Mouse (Mus musculus): ENCODE data around the gene 5031439G07Rik.
A peak's percentile ranks its signal among the peaks of the same experiment; 100 is the strongest.

Gene 5031439G07Rik

DNA sequence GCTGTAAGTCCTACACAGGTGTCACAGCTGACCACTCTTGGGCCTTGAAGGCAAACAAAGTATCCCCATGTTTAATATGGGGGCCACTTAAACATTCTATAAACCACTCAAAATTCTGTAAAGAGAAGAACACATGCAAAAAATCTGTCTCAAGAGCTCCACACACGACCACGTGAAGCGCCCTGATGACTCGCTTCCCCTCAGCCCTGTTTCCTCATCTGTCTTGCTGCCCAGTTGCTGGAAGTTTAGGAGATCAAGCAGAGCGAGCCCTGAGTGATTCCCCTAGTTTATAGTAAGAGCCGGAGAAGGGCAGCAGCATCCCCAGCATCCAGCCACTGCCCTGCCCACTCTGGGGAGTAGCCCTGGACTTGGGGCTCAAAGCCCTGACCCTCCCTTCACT is 28.5 kb downstream of the 5031439G07Rik start:
- DNase-seq (ENCODE audit: extremely low read depth, insufficient read length, low spot score): no peak

DNA sequence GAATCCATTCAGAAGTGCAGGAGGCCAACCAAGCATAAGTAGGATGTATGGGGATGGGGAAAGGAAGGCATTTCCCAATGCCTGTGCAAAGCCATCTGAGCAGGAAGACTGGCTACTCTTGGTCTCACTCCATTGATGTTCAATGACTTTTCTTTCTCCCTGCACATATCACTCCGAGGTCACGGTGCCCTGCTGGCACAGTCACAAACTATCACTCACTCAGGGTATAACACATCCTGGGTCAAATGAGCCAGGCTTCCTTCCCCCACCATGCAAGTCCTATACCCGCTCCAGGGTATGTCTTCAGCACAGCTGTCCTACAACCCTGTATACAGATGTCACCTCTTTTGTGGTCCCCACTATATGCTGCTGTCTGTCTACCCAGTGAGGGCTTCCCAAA is 30.0 kb downstream of the 5031439G07Rik start:
- no peak for DNase-seq (ENCODE audit: extremely low read depth, insufficient read length, low spot score)

DNA sequence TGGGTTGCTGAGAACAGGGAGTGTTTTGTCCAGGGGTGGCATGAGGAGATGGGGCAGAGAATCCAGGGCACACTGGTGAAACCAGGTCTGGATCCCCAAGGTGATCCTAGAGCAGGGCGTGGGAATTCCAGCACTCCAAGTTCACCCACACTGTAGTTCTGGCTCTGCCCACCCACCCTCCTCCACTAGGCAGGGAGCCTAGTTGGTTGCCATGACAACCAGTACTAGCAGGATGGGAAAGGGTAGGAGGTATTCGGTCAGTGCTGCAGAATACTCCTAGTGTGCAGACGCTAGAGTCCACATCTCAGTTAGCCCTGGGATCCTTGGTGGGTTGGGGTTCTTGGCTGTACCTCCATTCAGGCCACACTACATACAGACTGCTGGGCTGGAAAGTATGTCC is 30.5 kb downstream of the 5031439G07Rik start:
- no peak for DNase-seq (ENCODE audit: extremely low read depth, insufficient read length, low spot score)

DNA sequence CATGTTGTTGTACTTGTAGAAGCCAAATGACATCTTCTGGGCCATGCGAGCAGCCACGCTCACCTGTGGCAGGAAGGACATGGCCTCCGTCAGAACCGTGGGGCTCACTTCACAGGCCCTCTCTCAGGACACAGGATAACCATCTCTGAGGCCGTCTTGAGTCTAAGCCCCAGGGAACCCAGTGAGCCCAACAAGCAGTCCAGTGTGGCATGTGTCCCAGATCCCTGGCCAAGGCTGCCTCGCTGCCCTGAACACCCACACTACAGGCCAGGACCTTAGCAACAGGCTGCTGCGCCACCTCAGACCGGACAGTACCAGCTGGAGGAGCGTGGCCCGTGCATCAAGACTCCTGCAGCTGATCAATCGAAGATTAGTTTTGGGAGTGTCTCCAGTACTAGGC is 35.1 kb downstream of the 5031439G07Rik start:
- DNase-seq (ENCODE audit: extremely low read depth, insufficient read length, low spot score): no peak

DNA sequence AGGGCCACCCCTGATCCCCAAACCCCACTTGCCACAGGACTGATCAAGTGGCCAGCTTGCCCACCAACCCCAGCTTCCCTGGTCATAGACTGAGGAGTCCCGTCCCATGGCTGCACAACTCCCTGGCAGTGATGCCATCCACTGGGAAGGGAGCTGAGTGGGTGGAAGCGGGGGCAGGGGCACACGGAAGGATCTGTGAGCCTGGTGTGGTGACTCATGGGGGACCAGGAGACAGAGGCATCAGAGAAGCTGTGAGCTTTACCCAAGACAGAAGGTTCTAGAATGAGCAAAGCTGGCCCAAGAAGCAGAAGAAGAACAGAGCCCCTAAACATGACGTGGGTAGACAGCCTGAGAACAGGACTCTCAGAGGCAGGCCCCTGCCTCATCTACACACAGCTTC is 38.3 kb downstream of the 5031439G07Rik start:
- DNase-seq (ENCODE audit: extremely low read depth, insufficient read length, low spot score): no peak

DNA sequence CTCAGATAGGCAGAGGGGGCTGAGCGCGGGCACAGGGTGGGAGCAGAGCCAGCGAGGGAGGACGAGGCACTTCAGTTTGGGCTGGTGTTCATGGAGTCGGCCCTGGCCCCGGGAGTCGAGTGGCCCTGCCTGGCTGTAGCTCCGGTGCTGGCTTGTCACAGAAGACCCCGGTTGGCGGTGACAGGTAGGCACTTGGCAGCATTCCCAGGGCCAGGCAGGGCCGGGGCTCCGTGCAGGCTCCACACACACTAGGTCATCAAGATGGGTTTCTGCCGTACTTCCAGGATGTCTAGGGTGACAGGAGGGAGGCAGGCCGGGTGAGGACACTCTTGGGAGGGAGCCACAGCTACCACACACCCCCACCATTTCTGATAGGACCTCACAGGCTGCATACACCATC is 39.4 kb downstream of the 5031439G07Rik start:
- no peak for DNase-seq (ENCODE audit: extremely low read depth, insufficient read length, low spot score)

DNA sequence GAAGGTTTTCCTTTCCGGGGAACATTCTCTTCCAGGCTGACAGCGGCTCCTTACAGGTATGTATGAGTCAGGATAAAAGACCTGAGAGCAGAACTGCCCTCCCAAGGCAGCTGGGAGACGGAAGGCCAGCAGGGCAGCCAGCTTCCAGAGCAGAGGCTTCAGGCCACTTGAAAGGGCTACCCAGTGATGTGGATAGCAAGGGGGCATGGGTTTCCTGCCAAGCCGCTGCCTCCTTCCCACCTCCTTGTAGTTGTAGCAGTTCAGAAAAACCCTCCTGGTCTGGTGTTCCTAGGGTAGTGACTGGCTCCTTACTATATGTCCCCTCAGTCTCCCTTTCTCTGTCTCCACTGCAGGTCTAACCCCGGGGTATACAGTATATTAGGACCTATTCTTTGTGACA is 44.0 kb downstream of the 5031439G07Rik start:
- DNase-seq (ENCODE audit: extremely low read depth, insufficient read length, low spot score): no peak

DNA sequence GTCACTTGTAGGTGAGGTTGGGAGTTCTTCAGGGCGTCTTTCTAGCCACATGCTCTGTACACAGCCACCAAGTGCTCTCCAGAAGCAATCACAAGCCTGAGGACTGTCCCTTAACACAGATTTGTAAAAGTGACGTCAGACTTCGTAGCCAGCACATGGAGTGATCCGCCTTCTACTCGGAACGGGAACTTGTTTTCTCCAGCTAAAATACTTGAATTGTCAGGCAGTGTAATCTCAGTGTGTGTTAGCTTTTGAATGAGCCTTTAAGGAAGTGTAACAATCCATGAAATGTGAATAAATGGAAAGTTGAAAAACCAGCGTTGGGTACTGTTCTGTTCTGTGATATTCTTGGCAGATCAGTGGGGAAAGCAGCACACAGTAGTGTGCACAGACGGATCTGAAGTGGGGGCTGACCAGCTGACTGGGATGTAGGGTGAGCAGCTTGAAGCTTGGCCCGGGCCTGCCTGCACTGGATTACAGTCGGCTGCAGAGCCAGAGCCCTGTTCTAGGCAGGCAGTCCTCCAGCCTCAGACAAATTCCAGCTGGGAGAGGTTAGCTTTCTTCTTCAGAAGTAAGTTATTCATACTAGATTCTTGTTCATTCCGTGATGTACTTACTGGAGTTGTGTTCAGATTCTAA is 45.6 kb downstream of the 5031439G07Rik start:
- DNase-seq (ENCODE audit: extremely low read depth, insufficient read length, low spot score): no peak

DNA sequence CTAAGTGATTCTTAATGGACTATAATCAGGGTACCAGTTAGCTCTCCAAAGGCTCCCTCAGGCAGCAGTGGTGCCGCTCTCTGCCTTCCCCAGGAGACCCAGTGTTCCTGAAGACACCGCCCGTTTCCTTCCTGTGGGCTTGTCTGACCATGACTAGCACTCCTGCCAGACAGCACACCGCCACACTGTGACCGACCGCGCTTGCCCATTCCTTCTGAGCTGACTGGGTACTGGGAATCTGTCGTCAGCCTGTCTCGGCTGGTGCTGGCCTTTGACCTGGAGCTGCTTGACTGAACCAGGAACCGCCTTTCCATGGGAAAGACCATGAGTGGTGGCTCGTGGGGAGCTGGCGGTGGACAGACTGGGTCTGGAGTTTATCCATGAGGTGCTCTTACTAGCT is 48.2 kb downstream of the 5031439G07Rik start:
- no peak for DNase-seq (ENCODE audit: extremely low read depth, insufficient read length, low spot score)

DNA sequence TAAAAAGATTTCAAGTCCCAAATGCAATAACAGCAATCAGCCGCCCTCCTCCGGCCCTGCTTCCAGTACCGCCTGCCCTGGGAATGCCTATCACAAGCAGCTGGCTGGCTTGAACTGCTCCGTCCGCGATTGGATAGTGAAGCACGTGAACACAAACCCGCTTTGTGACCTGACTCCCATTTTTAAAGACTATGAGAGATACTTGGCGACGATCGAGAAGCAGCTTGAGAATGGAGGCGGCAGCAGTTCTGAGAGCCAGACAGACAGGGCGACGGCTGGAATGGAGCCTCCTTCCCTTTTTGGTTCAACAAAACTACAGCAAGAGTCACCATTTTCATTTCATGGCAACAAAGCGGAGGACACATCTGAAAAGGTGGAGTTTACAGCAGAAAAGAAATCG is 53.5 kb downstream of the 5031439G07Rik start:
- no peak for DNase-seq (ENCODE audit: extremely low read depth, insufficient read length, low spot score)

DNA sequence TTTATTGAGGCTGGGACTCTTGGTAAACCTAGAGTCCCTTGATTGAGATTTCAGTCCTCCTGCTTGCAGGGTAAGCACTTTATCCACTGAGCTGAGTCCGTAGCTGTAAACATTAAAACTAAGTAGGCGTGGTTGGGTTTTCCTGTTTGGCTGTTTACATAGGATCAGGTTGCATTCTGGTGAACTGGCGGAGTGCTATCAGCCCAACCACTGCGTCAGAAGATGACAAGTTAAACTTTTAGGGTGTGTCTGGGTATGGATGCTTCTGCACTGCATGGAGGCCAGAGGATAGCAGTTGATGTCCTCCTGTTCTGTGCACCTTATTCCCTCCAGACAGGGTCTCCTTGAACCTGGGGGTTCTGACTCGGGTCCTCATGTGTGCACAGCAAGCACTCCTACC is 56.0 kb downstream of the 5031439G07Rik start:
- DNase-seq (ENCODE audit: extremely low read depth, insufficient read length, low spot score): no peak

DNA sequence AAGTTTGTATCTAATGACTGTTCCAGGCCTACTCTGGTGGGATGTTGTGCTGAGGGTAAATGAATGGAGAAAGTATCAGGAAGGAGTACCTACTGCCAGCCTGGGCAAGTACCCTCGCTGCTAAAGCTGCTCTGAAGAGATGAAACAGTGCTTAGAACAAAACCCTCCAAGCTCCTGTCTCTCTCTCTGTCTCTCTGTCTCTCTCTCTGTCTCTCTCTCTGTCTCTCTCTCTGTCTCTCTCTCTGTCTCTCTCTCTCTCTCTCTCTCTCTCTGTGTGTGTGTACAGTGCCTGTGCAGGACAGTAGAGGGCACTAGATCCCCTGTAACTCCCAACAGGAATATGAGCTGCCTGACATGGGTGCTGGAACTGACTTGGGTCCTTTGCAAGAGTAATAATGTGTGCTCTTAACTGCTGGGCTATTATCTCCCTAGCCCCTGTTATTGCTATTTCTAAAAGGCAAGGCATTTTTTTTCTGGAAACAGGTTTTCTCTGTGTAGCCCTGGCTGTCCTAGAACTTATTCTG is 62.8 kb downstream of the 5031439G07Rik start:
- DNase-seq (ENCODE audit: extremely low read depth, insufficient read length, low spot score): peak; percentile 54

DNA sequence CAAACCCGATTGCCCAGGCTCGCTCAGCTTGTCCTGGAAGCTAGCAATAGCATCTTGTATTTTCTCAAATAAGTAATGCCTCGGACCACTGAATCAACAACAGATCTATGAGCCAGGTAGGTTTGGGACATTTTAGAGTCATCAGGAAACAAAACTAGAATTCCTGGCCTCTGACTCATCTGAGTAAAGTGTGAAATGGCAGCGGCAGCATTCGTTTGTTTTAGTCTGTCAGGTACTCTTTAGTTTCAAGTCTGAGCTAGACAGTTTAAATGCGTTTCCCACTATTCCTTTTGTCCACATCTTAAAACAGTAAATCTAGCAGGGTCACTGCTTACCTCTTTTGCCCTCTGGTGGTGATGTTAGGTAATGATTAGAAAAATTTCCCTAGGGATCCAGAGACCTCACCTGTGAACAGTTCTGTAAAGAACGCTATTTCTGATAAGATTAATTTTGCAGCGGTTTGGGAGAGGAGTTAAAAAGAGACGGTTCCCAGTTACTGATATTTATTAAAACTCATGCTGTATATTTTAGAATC is 63.5 kb downstream of the 5031439G07Rik start:
- DNase-seq (ENCODE audit: extremely low read depth, insufficient read length, low spot score): no peak

DNA sequence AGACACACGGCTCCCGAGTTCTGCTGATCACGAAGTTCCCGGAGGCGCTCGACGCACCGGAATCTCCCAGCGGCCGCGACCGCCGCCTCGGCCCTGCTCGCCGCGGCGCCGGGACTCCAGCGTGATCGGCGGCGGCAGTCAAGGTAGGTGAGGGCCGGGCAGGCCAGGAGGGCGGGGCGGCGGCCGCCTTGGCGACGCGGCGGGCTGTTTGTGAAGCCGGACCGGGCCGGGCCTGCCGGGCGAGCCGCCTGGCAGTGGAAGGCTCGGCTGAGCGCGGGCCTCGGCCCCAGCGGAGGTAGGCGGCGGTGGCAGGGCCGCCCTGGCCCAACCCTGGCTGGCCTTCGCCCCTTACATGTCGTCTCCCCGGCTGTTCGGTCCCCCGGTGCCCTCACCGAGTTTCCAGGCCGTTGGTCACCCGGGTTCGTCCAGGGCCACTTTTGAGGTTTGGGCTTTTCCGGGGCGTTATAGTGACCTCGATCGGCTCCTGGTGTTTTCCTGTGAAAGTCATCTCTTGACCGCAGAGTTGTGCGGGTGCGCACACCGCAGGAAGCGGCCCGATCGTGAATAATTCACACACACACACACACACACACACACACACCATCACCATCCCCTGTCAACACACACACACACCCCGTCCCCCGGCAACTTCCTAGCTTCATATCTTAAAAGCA is 64.7 kb downstream of the 5031439G07Rik start:
- no peak for DNase-seq (ENCODE audit: extremely low read depth, insufficient read length, low spot score)

DNA sequence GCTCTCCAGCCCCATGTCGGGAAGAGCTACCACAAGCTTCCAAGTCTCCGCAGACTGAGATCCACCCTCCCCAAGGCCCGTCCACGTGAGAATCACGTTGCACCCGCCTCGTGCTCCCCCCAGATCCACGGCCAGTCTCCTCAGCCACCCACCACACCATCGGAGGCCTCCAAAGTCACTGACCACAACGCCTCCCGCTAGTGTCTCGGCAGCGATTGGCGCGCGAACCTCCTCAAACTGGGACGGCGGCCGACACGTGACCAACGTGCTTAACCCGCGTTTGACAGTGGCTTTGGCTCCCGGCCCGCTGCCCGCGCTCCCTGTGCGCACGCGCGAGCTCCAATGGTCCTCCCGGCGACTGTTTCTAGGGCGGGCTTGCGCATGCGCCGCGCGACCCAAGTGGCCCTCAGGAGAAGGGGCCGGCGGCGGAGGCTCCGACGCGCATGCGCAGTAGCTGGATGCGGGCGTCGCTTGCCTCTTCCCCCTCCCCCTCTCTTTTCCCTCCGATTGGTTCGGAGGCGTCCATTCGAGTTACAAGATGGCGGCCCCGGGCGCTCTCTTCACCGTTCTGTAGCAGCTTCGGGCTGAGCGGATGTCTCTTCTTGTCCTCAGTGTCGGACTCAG is 65.4 kb downstream of the 5031439G07Rik start, which contains the start of gene Nup50:
TSS of gene Nup50 (plus strand) at position 528 of the 624 bp plus-strand sequence.
- DNase-seq (ENCODE audit: extremely low read depth, insufficient read length, low spot score): peak; percentile 100

DNA sequence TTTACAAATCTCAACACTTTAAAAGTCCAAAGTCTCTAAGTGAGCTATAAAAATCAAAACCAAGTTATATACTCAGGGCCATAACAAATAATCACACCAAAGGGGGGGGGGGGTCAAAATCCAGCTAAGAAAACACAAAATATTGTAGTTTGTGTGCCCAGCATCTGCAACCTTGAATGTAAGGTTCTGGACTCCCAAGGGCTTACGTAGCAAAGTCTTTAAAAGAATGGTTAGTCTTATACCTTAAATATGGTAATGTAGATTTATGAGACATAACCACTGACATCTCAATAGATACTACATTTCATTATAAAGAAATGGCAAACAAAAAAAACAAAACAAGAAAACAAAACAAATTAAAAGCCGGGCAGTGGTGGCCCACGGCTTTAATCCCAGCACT is 68.4 kb downstream of the 5031439G07Rik start, which contains the start of gene Gm29666:
TSS of gene Gm29666 (minus strand) at position 101 of the 400 bp plus-strand sequence.
- DNase-seq (ENCODE audit: extremely low read depth, insufficient read length, low spot score): no peak

DNA sequence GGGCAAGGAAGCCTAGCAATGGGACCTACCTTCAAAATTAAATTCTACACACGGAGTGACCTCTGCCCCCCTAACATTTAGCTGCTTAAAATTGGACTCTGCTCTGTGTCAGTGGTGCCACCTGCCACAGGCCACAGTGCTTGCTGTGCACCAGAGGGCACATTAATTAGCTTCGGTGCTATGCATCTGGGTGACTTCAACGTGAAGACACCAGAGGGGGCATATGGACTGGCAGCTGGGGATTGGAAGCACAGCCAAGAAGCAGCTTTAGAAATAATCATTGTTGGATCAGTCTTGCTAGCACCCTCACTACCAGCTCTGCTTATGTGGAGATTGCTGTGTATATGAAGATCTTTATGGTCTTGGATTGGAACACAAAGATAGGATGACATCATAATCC is 75.2 kb downstream of the 5031439G07Rik start:
- no peak for DNase-seq (ENCODE audit: extremely low read depth, insufficient read length, low spot score)

DNA sequence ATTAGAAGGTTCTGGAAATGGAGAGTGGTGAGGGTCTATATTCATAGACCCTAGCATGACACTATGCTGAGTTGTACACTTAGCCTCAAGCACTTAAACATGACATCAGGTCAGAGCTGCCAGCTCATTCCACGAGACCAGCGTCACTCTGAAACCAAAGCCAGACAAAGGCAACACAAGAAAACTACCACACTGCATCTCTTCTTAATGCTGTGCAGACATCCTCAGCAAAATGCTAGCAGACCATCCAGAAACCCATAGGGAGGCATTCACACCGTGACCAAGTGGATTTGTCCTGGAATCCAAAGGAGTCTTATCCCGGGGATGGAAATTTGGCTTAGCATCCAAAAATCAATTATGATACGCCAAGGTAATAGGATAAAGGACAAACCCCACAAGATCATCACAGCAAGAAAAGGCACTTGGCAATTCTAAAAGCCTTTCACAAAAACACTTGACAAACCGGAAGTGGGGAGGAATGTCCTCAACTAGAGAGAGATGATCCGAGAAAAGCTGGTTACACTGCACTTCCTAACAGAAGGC is 84.4 kb downstream of the 5031439G07Rik start:
- DNase-seq (ENCODE audit: extremely low read depth, insufficient read length, low spot score): no peak

DNA sequence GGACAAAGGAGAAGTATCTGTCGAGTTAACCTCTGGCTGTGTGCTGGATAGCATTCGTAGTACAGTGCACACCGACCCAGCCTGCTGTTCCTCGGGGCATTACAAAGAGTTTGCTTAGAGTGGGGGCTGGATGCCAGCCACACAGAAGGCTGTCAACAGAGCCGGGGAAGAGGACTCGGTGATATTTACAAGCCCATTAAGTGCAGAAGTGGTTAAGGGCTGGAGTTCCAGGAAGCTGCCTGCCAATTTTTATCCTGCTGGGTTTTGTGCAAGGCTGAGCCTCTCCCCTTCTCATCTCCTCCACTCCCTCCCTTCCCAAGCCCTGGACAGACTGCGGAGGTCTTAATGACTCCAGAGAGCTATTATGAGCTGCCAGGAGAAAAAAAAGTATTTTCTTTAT is 90.3 kb downstream of the 5031439G07Rik start:
- no peak for DNase-seq (ENCODE audit: extremely low read depth, insufficient read length, low spot score)

DNA sequence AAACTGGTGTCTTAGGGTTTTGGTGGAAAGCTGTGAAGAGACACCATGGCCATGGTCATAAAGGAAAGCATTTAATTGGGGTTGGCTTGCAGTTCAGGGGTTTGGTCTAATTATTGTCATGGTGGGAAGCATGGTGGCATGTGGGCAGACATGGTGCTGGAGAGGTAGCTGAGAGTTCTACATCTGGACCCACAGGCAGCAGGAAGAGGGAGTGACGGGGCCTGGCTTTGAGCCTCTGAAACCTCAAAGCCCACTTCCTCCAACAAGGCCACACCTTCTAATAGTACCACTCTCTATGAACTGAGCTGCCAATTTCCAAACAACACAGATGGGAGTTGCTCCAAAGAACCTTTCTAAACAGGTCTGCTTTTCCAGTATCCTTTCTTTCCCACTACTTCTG is 91.7 kb downstream of the 5031439G07Rik start:
- DNase-seq (ENCODE audit: extremely low read depth, insufficient read length, low spot score): peak; percentile 26

DNA sequence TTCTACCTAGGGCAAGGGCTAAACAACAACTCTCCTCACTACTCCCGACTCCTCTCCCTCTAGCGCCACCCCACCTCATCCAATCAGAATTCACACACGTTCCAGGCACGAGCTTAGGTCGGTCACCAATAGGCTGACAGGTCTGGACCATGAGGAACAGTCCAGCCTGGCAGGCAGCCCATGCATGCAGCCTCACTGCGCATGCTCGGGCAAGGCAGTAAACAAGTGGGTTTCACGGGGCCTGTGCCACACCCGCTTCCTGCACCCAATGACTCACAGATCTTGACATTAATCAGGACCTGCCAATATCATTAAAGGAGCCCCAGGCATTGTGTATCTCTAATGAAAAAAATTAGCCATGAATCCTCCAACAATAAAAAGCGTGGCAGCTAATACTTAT is 92.1 kb downstream of the 5031439G07Rik start:
- peak; percentile 67 for DNase-seq (ENCODE audit: extremely low read depth, insufficient read length, low spot score)

All from 3134 (cell line).